Mouse (Mus musculus): ENCODE measurements around the gene Brk1.

Brk1 gene

DNA sequence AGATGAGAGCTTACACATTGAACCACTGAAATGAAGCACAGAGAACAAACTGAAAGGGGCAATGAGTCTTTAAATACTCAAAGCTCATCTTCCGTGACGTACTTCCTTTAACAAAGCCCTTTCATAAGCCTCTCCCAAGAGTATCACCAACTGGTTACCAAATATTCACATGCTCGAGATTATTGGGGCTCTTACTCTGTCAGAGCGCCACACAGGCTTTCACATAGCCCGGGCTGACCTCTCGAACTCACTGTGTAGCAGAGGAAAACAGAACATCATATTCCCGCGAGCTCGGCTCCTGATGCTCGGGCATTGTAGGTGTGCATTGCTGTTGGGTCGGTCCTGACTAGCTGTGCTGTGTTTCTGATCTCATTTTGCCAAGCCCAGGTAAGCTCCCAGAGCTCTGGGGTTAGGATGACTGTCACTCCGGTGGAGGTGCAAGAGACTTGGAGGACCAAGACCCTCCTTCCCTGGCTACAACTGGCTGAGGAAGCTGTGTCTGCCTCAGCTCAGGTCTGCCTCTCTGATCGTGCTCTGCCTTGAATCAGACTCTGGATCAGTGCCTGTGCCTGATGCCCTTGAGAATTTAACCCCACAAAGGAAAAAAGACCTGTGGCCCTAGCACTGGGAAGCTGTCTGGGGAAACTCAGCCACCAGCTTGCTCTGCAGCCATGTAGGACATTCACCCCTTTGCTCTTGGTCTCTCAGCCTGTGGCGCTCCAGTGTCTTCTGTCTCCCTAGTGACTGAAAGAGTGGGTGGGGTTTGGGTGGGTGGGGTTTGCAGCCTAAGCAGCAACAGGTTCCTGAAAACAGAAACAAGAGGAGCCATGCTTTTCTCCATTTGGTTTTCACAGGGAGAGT is 56.1 kb downstream of the Brk1 start:
- no peak for DNase-seq (ENCODE audit: low read depth, low spot score)

GRCm38 (mm10) chr6:113661353-113662241 is 57.0 kb downstream of the Brk1 start:
- no peak for DNase-seq (ENCODE audit: low read depth, low spot score)

- no peak for DNase-seq (ENCODE audit: low read depth, low spot score)
These were observed 58.6 kb downstream of the Brk1 start for GRCm38 (mm10) chr6:113662964-113663700.

- DNase-seq (ENCODE audit: low read depth, low spot score): no peak
These were observed 59.7 kb downstream of the Brk1 start for GRCm38 (mm10) chr6:113664305-113664704.
